Mouse (Mus musculus) adrenal gland, postnatal 14 days (tissue): Measurements from ENCODE around the gene Gm3727. TPM values are rescaled to one million over a fixed set of nuclear protein-coding genes. Genes with fewer than 3 reads are reported as not detected.
"Not testable (repeated sequence)": the region's sequence is repeated elsewhere in the genome, so short reads cannot be mapped to it uniquely, and the experiment has no call there.

Source experiments
- DNase-seq: peaks from one replicate; pipeline ENCODE4 v3.0.0; 2021; ENCODE audit warnings: mixed read lengths
- long read RNA-seq, 2 experiments: library from polyadenylated mRNA; stranded (forward); transcript quantifications; one replicate each; pipeline ENCODE4 v2.0.0; 2021
- total RNA-seq: library from RNA; stranded (reverse); gene quantifications from 2 replicates; pipeline ENCODE4 v1.2.3, GENCODE M21; 2021

Gene Gm3727
- total RNA-seq, result not detected in 2 replicates
- long read RNA-seq, experiment 1, result 0 reads
- long read RNA-seq, experiment 2, result 0 reads

DNA sequence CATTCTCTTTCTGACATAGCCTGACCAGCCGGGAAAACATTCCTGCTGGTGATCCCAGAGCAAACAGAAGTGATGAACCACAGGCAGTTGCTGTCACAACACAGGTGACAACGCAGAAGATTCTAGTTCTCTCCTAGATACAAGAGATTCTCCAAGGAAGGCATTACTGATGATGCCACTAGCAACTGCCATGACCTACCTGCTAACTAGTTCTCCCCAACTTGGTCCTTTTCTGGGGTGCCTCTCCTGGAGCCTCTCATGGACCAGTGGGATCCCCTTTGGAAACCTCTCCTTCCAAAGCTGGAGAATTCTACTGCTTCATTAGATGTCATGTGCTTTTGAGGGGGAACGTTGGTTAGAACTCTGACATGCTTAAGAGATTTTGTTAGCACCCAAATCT, at the start of gene Gm3727:
Gm3727 (minus strand) TSS at position 101 of the 400 bp plus-strand sequence.
- DNase-seq, result not testable (repeated sequence)

DNA sequence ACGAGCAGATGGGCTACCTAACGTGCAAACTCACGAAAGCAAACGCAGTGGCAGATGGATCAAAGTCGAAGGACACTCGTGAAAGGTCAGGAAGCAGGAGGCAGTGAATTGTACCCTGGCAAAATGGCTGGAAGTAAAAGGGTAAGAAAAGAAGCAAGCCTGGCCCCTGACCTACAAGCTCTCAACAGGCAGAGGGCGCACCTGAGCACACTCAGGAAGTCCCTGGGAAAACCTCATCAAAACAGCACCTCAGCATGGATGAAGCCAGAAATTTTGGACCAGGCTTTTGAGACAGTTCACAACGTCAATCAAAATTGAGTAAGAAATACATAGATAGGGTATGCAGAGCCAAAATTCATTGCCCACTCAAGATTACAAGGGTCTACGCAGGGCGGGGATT, 21.0 kb downstream of the Gm3727 start:
- not testable (repeated sequence) for DNase-seq

Other genes starting within 250 kb of the Gm3727 start
- gene Gm10406, start 237.3 kb downstream of the Gm3727 start, total RNA-seq, result 0.37 TPM in 1 of 2 replicates, not detected in the other
- not detected in 2 replicates for gene Gm3685, start 219.7 kb downstream of the Gm3727 start, total RNA-seq
- gene Gm3696, start 164.1 kb downstream of the Gm3727 start, total RNA-seq, result 0.75 TPM in 1 of 2 replicates, not detected in the other
- not detected in 2 replicates for gene Gm6676, start 139.3 kb downstream of the Gm3727 start, total RNA-seq
- 0.78 and 0.86 TPM in 2 replicates for gene Gm3512, start 90.2 kb downstream of the Gm3727 start, total RNA-seq
- gene Gm16434, start 70.2 kb downstream of the Gm3727 start, total RNA-seq, result not detected in 2 replicates
- gene Gm3739, start 50.3 kb upstream of the Gm3727 start, total RNA-seq, result 0.38 and 0.44 TPM in 2 replicates
- gene Gm5797, start 67.7 kb upstream of the Gm3727 start, total RNA-seq, result not detected in 2 replicates
- not detected in 2 replicates for gene Gm8374, start 100.4 kb upstream of the Gm3727 start, total RNA-seq
- not detected in 2 replicates for gene Gm3755, start 186.2 kb upstream of the Gm3727 start, total RNA-seq
- not detected in 2 replicates for gene Gm3752, start 219.0 kb upstream of the Gm3727 start, total RNA-seq